Mouse (Mus musculus) ES-Bruce4 (cell line): Measurements from ENCODE around the gene Dab1. TPM values are rescaled to one million over a fixed set of nuclear protein-coding genes. Genes with fewer than 3 reads are reported as not detected.

Experiments used
- H3K27ac ChIP-seq: 2 replicates; pipeline ENCODE4 v1.5.1; 2012; ENCODE audit warnings: low read length, inconsistent platforms; ENCODE audit not compliant: insufficient read depth
- H3K27me3 ChIP-seq: 2 replicates; pipeline ENCODE4 v1.6.1; 2012; ENCODE audit warnings: mild to moderate bottlenecking, low read length, inconsistent platforms; ENCODE audit not compliant: control insufficient read depth, poor library complexity, insufficient read depth, severe bottlenecking
- H3K36me3 ChIP-seq: 2 replicates; pipeline ENCODE4 v1.6.1; 2012; ENCODE audit warnings: inconsistent platforms, mild to moderate bottlenecking, low read length, moderate library complexity; ENCODE audit not compliant: control insufficient read depth, poor library complexity, insufficient read depth, severe bottlenecking
- H3K4me1 ChIP-seq: one replicate; pipeline ENCODE4 v1.8.1; 2011; ENCODE audit warnings: low read length; ENCODE audit not compliant: control insufficient read depth, insufficient read depth
- H3K4me3 ChIP-seq: 2 replicates; pipeline ENCODE4 v1.5.1; 2011; ENCODE audit warnings: low read depth, mild to moderate bottlenecking, low read length
- H3K9ac ChIP-seq: 2 replicates; pipeline ENCODE4 v1.6.1; 2012; ENCODE audit warnings: low read depth, mild to moderate bottlenecking, inconsistent platforms; ENCODE audit not compliant: poor library complexity, severe bottlenecking
- H3K9me3 ChIP-seq: replicated peaks from 2 replicates; pipeline ENCODE4 v1.6.1; 2012; ENCODE audit warnings: mild to moderate bottlenecking, low read length, inconsistent platforms; ENCODE audit not compliant: control insufficient read depth, poor library complexity, insufficient read depth, severe bottlenecking
- CTCF ChIP-seq: IDR thresholded peaks from one replicate; pipeline ENCODE4 v1.8.1; 2011; ENCODE audit warnings: low read depth, low read length
- EP300 ChIP-seq: IDR thresholded peaks from 2 replicates; pipeline ENCODE4 v1.6.1; 2011; ENCODE audit warnings: low read depth, low read length; ENCODE audit not compliant: insufficient read depth
- POLR2A ChIP-seq: IDR thresholded peaks from one replicate; pipeline ENCODE4 v1.8.1; 2011; ENCODE audit warnings: low read length; ENCODE audit not compliant: insufficient read depth
- polyA plus RNA-seq: library from polyadenylated mRNA; stranded (reverse); fragments of >200 nt; gene quantifications from 2 replicates; pipeline ENCODE4 v1.2.4, GENCODE M21; 2011; ENCODE audit warnings: low read depth; ENCODE audit not compliant: missing spikeins, insufficient read depth, insufficient read length

Gene Dab1
- polyA plus RNA-seq, 1 experiment = 4.8 TPM

GRCm38 (mm10) chr4:103922431-103922931 is 303.3 kb downstream of the Dab1 start:
- H3K9ac ChIP-seq = no peak overlapping the region
- H3K9me3 ChIP-seq = no peaks in the 10 kb centered on the region
- H3K4me3 ChIP-seq = no peak overlapping the region
- no peaks in the 10 kb centered on the region for H3K4me1 ChIP-seq
- no peak overlapping the region for H3K27ac ChIP-seq
- H3K27me3 ChIP-seq = no peaks in the 10 kb centered on the region
- no peaks in the 10 kb centered on the region for H3K36me3 ChIP-seq
- TF ChIP-seq EP300 = no peak
- no peak for TF ChIP-seq POLR2A
- no peak for TF ChIP-seq CTCF

DNA sequence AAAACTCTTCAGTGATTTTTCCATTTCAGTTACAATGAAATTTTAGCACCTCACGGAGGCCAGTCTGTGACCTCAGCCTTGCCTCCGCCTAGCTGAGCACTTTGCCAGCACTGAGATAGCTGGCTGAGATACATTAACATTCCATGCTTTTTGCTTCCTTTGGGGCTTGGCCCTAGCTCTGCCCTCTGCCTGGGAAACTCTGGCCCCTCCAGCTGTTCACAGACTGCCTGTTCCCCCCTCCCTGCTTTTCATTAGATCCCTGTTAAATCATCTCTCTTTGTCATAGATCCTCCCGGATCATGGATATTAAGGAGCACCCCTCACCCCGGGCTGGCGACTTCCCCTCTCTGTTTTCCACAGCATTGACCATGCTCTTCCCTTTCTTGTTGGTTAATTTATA is 307.5 kb downstream of the Dab1 start:
- H3K27me3 ChIP-seq = no peaks in the 10 kb centered on the region
- no peak for TF ChIP-seq EP300
- no peak for TF ChIP-seq CTCF
- TF ChIP-seq POLR2A = no peak
- no peaks in the 10 kb centered on the region for H3K9me3 ChIP-seq
- no peaks in the 10 kb centered on the region for H3K4me1 ChIP-seq
- no peaks in the 10 kb centered on the region for H3K36me3 ChIP-seq
- H3K9ac ChIP-seq = no peak overlapping the region
- H3K4me3 ChIP-seq = no peak overlapping the region
- no peak overlapping the region for H3K27ac ChIP-seq

DNA sequence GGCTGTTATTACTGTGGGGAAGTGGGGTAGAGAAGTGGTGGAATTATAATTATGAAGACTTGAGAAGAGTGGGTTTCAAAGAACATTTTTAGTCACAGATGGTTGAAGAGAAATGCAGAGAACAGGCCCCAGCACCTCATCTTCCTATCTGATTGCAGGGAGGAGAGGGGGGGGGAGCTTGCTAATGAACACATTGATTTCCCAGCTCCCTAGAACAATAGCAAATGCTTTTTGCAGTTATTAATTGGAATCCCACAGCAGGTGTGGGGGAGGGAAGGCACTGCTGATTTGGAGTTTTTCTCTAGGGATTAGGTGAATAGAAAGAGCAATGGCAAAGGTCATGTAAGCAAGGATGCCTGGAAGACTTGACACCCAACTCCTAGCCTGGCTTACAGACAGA is 310.5 kb downstream of the Dab1 start:
- H3K36me3 ChIP-seq = no peaks in the 10 kb centered on the region
- H3K27ac ChIP-seq = no peak overlapping the region
- H3K4me1 ChIP-seq = no peaks in the 10 kb centered on the region
- no peaks in the 10 kb centered on the region for H3K9me3 ChIP-seq
- TF ChIP-seq EP300 = no peak
- H3K27me3 ChIP-seq = no peaks in the 10 kb centered on the region
- no peak overlapping the region for H3K4me3 ChIP-seq
- H3K9ac ChIP-seq = no peak overlapping the region

DNA sequence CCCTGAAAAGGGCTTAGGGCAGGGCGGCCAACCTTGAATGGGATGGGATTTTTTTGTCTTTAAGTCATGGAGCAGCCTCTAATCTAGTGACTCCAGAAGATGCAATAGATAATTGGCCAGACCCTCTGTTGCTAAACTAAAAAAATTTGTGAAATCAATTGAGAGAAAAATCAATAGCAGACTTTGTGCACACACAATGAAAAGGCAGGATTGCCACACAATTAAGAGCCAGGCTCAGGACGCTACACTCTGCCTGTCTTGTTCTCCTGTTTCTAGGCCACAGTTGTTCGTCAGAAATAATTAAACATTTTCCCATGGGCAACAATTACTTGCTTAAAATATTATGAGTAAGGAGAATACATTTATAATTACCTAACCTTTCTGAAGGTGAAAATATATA is 315.2 kb downstream of the Dab1 start:
- H3K27me3 ChIP-seq = no peaks in the 10 kb centered on the region
- no peak overlapping the region for H3K4me3 ChIP-seq
- H3K9me3 ChIP-seq = no peaks in the 10 kb centered on the region
- H3K27ac ChIP-seq = no peak overlapping the region
- no peaks in the 10 kb centered on the region for H3K36me3 ChIP-seq
- H3K9ac ChIP-seq = no peak overlapping the region
- no peak for TF ChIP-seq POLR2A
- TF ChIP-seq EP300 = no peak
- H3K4me1 ChIP-seq = no peaks in the 10 kb centered on the region

DNA sequence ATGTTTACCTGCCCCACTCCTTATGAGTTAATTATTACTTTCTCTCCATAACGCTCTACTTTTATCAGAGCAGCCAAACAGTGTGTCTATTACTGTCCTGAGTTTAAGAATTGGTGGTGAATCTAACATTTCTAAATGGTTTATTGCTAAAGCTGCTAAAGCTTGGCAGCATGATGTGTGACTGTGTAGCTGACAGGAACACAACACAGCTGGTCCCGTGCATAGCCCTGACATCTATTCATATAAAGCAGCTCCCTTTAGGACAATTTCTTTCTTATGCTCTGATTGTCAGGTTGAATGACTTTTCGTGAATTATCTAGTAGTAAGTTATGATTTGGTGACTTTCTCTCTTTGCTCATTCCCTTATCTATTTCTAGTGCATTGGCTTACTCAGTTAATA is 329.1 kb downstream of the Dab1 start:
- no peaks in the 10 kb centered on the region for H3K4me1 ChIP-seq
- no peak overlapping the region for H3K27ac ChIP-seq
- H3K9me3 ChIP-seq = no peaks in the 10 kb centered on the region
- no peak overlapping the region for H3K9ac ChIP-seq
- no peaks in the 10 kb centered on the region for H3K27me3 ChIP-seq
- H3K4me3 ChIP-seq = no peak overlapping the region
- TF ChIP-seq EP300 (no peak), POLR2A (no peak), CTCF (no peak)
- no peaks in the 10 kb centered on the region for H3K36me3 ChIP-seq

GRCm38 (mm10) chr4:103953652-103954220 is 334.6 kb downstream of the Dab1 start:
- H3K27ac ChIP-seq = no peak overlapping the region
- H3K4me3 ChIP-seq = no peak overlapping the region
- TF ChIP-seq CTCF (no peak), POLR2A (no peak), EP300 (no peak)
- no peaks in the 10 kb centered on the region for H3K4me1 ChIP-seq
- H3K9me3 ChIP-seq = no peaks in the 10 kb centered on the region
- no peaks in the 10 kb centered on the region for H3K36me3 ChIP-seq
- H3K9ac ChIP-seq = no peak overlapping the region
- no peaks in the 10 kb centered on the region for H3K27me3 ChIP-seq
